ENCODE assay signal across 33 mouse cellular contexts in the genomic region with DNA sequence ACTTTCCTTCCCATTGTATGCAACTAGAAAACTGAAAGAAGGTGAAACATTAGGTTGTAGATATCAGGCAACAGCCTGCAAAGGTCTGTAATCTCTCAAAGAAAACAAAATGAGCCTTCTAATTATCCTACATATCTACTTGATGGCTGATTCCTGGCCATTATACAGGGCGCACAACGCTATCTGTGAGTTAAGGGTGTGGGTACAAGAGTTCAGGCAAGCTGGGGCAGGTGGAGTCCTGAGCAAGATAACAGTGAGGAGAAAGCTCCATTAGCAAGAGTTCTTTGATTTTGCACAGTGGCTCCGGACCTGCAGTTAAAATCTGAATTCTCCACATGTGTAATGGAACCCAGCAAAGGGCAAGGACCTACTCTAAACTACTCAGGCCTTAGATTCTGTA.
"Had no signal": no experiment of that assay in that cellular context is flagged by ENCODE, and none has a peak within 500 bp of the region (broad histone marks: within the 10 kb centered on the region; RNA-seq: fewer than 3 reads in every experiment).

No protein-coding gene starts in this region.

- H3K36me3 ChIP-seq: heart, embryonic 10.5 days; heart, embryonic 12.5 days; heart, embryonic 13.5 days; heart, embryonic 15.5 days; hindbrain, embryonic 10.5 days; hindbrain, embryonic 12.5 days; hindbrain, embryonic 13.5 days; hindbrain, embryonic 15.5 days; kidney, embryonic 15.5 days had no signal

- H3K9me3 ChIP-seq: heart, embryonic 10.5 days; heart, embryonic 12.5 days; heart, embryonic 13.5 days; heart, embryonic 15.5 days; hindbrain, embryonic 10.5 days; hindbrain, embryonic 12.5 days; hindbrain, embryonic 13.5 days; hindbrain, embryonic 15.5 days; kidney, embryonic 15.5 days had no signal

- ATAC-seq: hindbrain, embryonic 16.5 days; hindbrain, postnatal 0 days; inflammation-experienced regulatory T-cells, adult 6 months had no signal

- H3K27ac ChIP-seq: heart, embryonic 10.5 days; heart, embryonic 13.5 days; heart, embryonic 15.5 days; hindbrain, embryonic 10.5 days; hindbrain, embryonic 12.5 days; hindbrain, embryonic 13.5 days; hindbrain, embryonic 14.5 days; hindbrain, embryonic 15.5 days; hindbrain, postnatal 0 days; kidney, embryonic 15.5 days; kidney, postnatal 0 days; layer of hippocampus, adult 2 months; left cerebral cortex, adult 2 months had no signal

- H3K4me2 ChIP-seq: heart, embryonic 11.5 days; heart, embryonic 12.5 days; heart, embryonic 13.5 days; heart, embryonic 15.5 days; hindbrain, embryonic 12.5 days; hindbrain, embryonic 13.5 days; hindbrain, embryonic 14.5 days; hindbrain, embryonic 15.5 days; kidney, embryonic 15.5 days had no signal

- H3K9ac ChIP-seq: heart, embryonic 12.5 days; heart, embryonic 13.5 days; heart, embryonic 15.5 days; hindbrain, embryonic 12.5 days; hindbrain, embryonic 13.5 days; hindbrain, embryonic 14.5 days; hindbrain, embryonic 15.5 days; kidney, embryonic 15.5 days had no signal

- H3K4me1 ChIP-seq: heart, embryonic 12.5 days; heart, embryonic 13.5 days; heart, embryonic 15.5 days; hindbrain, embryonic 10.5 days; hindbrain, embryonic 12.5 days; hindbrain, embryonic 15.5 days; kidney, embryonic 15.5 days had no signal

- H3K4me3 ChIP-seq: heart, embryonic 10.5 days; heart, embryonic 12.5 days; heart, embryonic 13.5 days; heart, embryonic 15.5 days; hindbrain, embryonic 10.5 days; hindbrain, embryonic 12.5 days; hindbrain, embryonic 13.5 days; hindbrain, embryonic 15.5 days; kidney, embryonic 15.5 days; layer of hippocampus, adult 2 months; left cerebral cortex, adult 2 months had no signal

- DNase-seq: heart, postnatal 10 days; heart, postnatal 14 days; heart, postnatal 36 days; heart, postnatal 4 days; kidney, adult 11 months; kidney, adult 18-20 months; kidney, adult 2 months; kidney, adult 8-10 months; kidney, adult 9 months; kidney, postnatal 10 days; kidney, postnatal 14 days; kidney, postnatal 25 days; kidney, postnatal 36 days; kidney, postnatal 4 days; layer of hippocampus, adult 9-11 months; layer of hippocampus, postnatal 36 days had no signal

- H3K27me3 ChIP-seq: heart, embryonic 12.5 days; heart, embryonic 13.5 days; heart, embryonic 15.5 days; hindbrain, embryonic 12.5 days; hindbrain, embryonic 13.5 days; hindbrain, embryonic 15.5 days; kidney, embryonic 15.5 days had no signal
